Mouse (Mus musculus) embryo, embryonic 10.5 days (tissue): ENCODE results near the gene Ntrk2.

Experiments used
- DNase-seq: peaks from one replicate; pipeline ENCODE4 v3.0.0-alpha.2; 2015; ENCODE audit warnings: low spot score

Gene Ntrk2

GRCm38 (mm10) chr13:58806397-58806892, at the start of gene Ntrk2:
Gene Ntrk2, plus strand, starts transcription at chr13:58806569.
- DNase-seq, result peak; percentile 94

- DNase-seq, result no peak
Observed at GRCm38 (mm10) chr13:58761003-58761630, 45.3 kb upstream of the Ntrk2 start.

GRCm38 (mm10) chr13:58768258-58768657, 38.1 kb upstream of the Ntrk2 start:
- no peak for DNase-seq

- no peak for DNase-seq
Observed at GRCm38 (mm10) chr13:58769438-58769837, 36.9 kb upstream of the Ntrk2 start.

GRCm38 (mm10) chr13:58779261-58779660, 27.1 kb upstream of the Ntrk2 start:
- no peak for DNase-seq

- DNase-seq, result peak; percentile 72
Observed at GRCm38 (mm10) chr13:58786476-58786875, 19.9 kb upstream of the Ntrk2 start.

GRCm38 (mm10) chr13:58790741-58791140, 15.6 kb upstream of the Ntrk2 start:
- no peak for DNase-seq

GRCm38 (mm10) chr13:58797386-58797785, 9.0 kb upstream of the Ntrk2 start:
- DNase-seq, result no peak

- no peak for DNase-seq
Observed at GRCm38 (mm10) chr13:58801291-58801690, 5.1 kb upstream of the Ntrk2 start.

- no peak for DNase-seq
Observed at GRCm38 (mm10) chr13:58803882-58804281, 2.5 kb upstream of the Ntrk2 start.

- no peak for DNase-seq
Observed at GRCm38 (mm10) chr13:58805833-58806232, 536 bp upstream of the Ntrk2 start.

- DNase-seq, result peak; percentile 53
Observed at GRCm38 (mm10) chr13:58806896-58807628, 693 bp downstream of the Ntrk2 start.

- peak; percentile 76 for DNase-seq
Observed at GRCm38 (mm10) chr13:58807629-58808363, 1.4 kb downstream of the Ntrk2 start.

- DNase-seq, result peak; percentile 47
Observed at GRCm38 (mm10) chr13:58808381-58808821, 2.0 kb downstream of the Ntrk2 start.

- DNase-seq, result no peak
Observed at GRCm38 (mm10) chr13:58809930-58810329, 3.6 kb downstream of the Ntrk2 start.

GRCm38 (mm10) chr13:58824752-58825151, 18.4 kb downstream of the Ntrk2 start:
- no peak for DNase-seq

- no peak for DNase-seq
Observed at GRCm38 (mm10) chr13:58826356-58827197, 20.2 kb downstream of the Ntrk2 start.

- no peak for DNase-seq
Observed at GRCm38 (mm10) chr13:58831999-58832398, 25.6 kb downstream of the Ntrk2 start.

- no peak for DNase-seq
Observed at GRCm38 (mm10) chr13:58834726-58835125, 28.4 kb downstream of the Ntrk2 start.

- no peak for DNase-seq
Observed at GRCm38 (mm10) chr13:58836891-58837290, 30.5 kb downstream of the Ntrk2 start.

- no peak for DNase-seq
Observed at GRCm38 (mm10) chr13:58838110-58838509, 31.7 kb downstream of the Ntrk2 start.
